In the genomic region with DNA sequence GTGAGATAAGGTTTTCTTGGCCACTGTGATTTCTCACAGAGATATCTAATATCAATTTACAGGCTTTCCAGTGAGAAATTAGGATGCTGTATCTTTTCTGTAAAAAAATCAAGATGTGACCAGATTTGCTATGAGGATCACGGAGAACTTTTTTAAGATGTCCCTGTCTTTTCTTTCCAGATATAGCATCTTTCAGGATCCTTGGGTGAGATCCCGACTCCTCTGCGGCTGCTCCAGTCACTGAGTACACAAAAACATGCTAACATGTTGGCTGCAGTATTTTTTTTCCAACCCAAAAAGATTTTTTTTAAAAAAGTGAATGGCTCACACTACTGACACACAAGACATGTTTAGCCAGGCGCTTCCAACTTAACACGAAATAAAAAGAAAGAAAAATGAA, we compare ENCODE assay signal across 13 mouse cellular contexts. TPM values are rescaled to one million over a fixed set of nuclear protein-coding genes. Genes with fewer than 3 reads are reported as not detected.
DNase-seq lines count a peak whose midpoint lies in the region; ATAC-seq and TF ChIP-seq lines count a peak whose summit lies in the region.
"Had no signal": no experiment of that assay in that cellular context is flagged by ENCODE, and none has a peak within 500 bp of the region (broad histone marks: within the 10 kb centered on the region; RNA-seq: fewer than 3 reads in every experiment).

No protein-coding gene starts in this region.

- H3K4me2 ChIP-seq in neural tube, embryonic 11.5 days (ENCODE audit: low read depth): peak overlapping the region; percentile 67
- H3K4me2 ChIP-seq in midbrain, embryonic 12.5 days (replicated peaks): peak overlapping the region; percentile 63
- no peak overlapping the region for H3K4me2 ChIP-seq in liver, postnatal 0 days (ENCODE audit: low read depth, low read length)

- H3K36me3 ChIP-seq in neural tube, embryonic 11.5 days (ENCODE audit: control insufficient read depth, insufficient read depth, low read length): no peaks in the 10 kb centered on the region
- no peaks in the 10 kb centered on the region for H3K36me3 ChIP-seq in midbrain, embryonic 12.5 days
- H3K36me3 ChIP-seq in liver, postnatal 0 days (replicated peaks; ENCODE audit: insufficient read depth, low read length): no peaks in the 10 kb centered on the region

- H3K27me3 ChIP-seq in neural tube, embryonic 11.5 days (ENCODE audit: control insufficient read depth, insufficient read depth, low read length): peaks cover 23% of the 10 kb centered on the region
- peaks cover 37% of the 10 kb centered on the region for H3K27me3 ChIP-seq in midbrain, embryonic 12.5 days
- peaks cover 83% of the 10 kb centered on the region for H3K27me3 ChIP-seq in liver, postnatal 0 days (ENCODE audit: insufficient read depth, low read length)

- H3K27ac ChIP-seq in neural tube, embryonic 11.5 days (ENCODE audit: low read depth, low read length): peak overlapping the region; percentile 75; the same call in 1 of the 2 replicates
- H3K27ac ChIP-seq in midbrain, embryonic 12.5 days (replicated peaks): peak overlapping the region; percentile 96
- H3K27ac ChIP-seq in liver, postnatal 0 days (ENCODE audit: low read depth): no peak overlapping the region
- H3K27ac ChIP-seq: heart, adult 2 months had no signal

- 4% methylated on average over 5 of the region's 5 CpGs for WGBS in neural tube, embryonic 11.5 days
- 5% methylated on average over 5 of the region's 5 CpGs for WGBS in midbrain, embryonic 12.5 days
- WGBS in liver, postnatal 0 days (ENCODE audit: insufficient replicate concordance): 11% methylated on average over 5 of the region's 5 CpGs

- no peak for ATAC-seq in neural tube, embryonic 11.5 days (ENCODE audit: insufficient read depth, low FRiP score, low TSS enrichment)
- no peak for ATAC-seq in midbrain, embryonic 12.5 days (ENCODE audit: low FRiP score, low read depth)
- ATAC-seq in liver, postnatal 0 days: no peak

- no peaks in the 10 kb centered on the region for H3K9me3 ChIP-seq in neural tube, embryonic 11.5 days (ENCODE audit: control insufficient read depth, low read length)
- no peaks in the 10 kb centered on the region for H3K9me3 ChIP-seq in midbrain, embryonic 12.5 days
- H3K9me3 ChIP-seq in liver, postnatal 0 days (ENCODE audit: low read length): no peaks in the 10 kb centered on the region

- peak; percentile 23 for DNase-seq in embryo, embryonic 10.5 days (ENCODE audit: low spot score)
- DNase-seq in embryo, embryonic 11 days: no peak
- DNase-seq in neural tube, embryonic 11.5 days (ENCODE audit: low spot score): no peak
- DNase-seq in neural tube, embryonic 10.5 days (ENCODE audit: extremely low spot score, low spot score): no peak
- DNase-seq in liver, postnatal 0 days: no peak
- DNase-seq in thymus, postnatal 25 days: no peak
- DNase-seq in spleen, postnatal 4 days (ENCODE audit: low spot score in 2 of 2): no peak
- DNase-seq: adrenal gland, postnatal 14 days; heart, adult 2 months; kidney, adult 9 months; thymus, postnatal 36 days had no signal

- H3K9ac ChIP-seq in neural tube, embryonic 11.5 days (ENCODE audit: low read length): peak overlapping the region; percentile 74; the same call in 1 of the 2 replicates
- peak overlapping the region; percentile 78 for H3K9ac ChIP-seq in midbrain, embryonic 12.5 days (replicated peaks)
- H3K9ac ChIP-seq in liver, postnatal 0 days (replicated peaks): no peak overlapping the region

- peaks cover 18% of the 10 kb centered on the region for H3K4me1 ChIP-seq in neural tube, embryonic 11.5 days (ENCODE audit: control insufficient read depth, insufficient read depth, low read length)
- peaks cover 22% of the 10 kb centered on the region for H3K4me1 ChIP-seq in midbrain, embryonic 12.5 days
- peaks cover 5% of the 10 kb centered on the region; the same call in 1 of the 2 replicates for H3K4me1 ChIP-seq in liver, postnatal 0 days (ENCODE audit: insufficient read depth)

- TF ChIP-seq CTCF in liver, postnatal 0 days (IDR thresholded peaks at IDR 0.05; ENCODE audit: low read depth): no peak

- no peak for TF ChIP-seq EP300 in liver, postnatal 0 days (IDR thresholded peaks at IDR 0.05; ENCODE audit: low read depth)

- H3K4me3 ChIP-seq in neural tube, embryonic 11.5 days (ENCODE audit: low read depth, low read length): peak overlapping the region; percentile 41; the same call in 1 of the 2 replicates
- peak overlapping the region; percentile 50 for H3K4me3 ChIP-seq in midbrain, embryonic 12.5 days
- H3K4me3 ChIP-seq in liver, postnatal 0 days (ENCODE audit: low read depth, low read length): no peak overlapping the region
- H3K4me3 ChIP-seq: erythroblast, embryonic 14.5 days; heart, adult 2 months had no signal

RNA-seq across cellular contexts. Expression of gene Nr2f1, which starts 20.8 kb away (rescaled TPM):
- 61.2 and 62.9 TPM in 2 replicates for polyA plus RNA-seq in neural tube, embryonic 11.5 days (2014; fragmentation: Nextera tagmentation; extraction: Ambion mirVana)
- polyA plus RNA-seq in midbrain, embryonic 12.5 days (2016; fragmentation: Nextera tagmentation; extraction: Ambion mirVana): 62.3 and 84.1 TPM in 2 replicates
- polyA plus RNA-seq in liver, postnatal 0 days (2015; fragmentation: Nextera tagmentation; extraction: Ambion mirVana): 0.36 and 0.52 TPM in 2 replicates
- polyA plus RNA-seq: erythroblast, embryonic 14.5 days had no signal

Comparison
In these comparisons a context has a peak if more than half of its experiments do, and no peak if none do; other contexts are left out.
1. RNA of gene Nr2f1, which starts 20.8 kb away (polyA plus RNA-seq): 62.3 to 84.1 TPM in midbrain, embryonic 12.5 days and 61.2 to 62.9 TPM in neural tube, embryonic 11.5 days; 0.36 to 0.52 TPM in liver, postnatal 0 days; every median in the first group is over 10 times any median in the second.